Mouse (Mus musculus): ENCODE data around the gene Ostn.
A peak's percentile ranks its signal among the peaks of the same experiment; 100 is the strongest.

The Ostn gene

DNA sequence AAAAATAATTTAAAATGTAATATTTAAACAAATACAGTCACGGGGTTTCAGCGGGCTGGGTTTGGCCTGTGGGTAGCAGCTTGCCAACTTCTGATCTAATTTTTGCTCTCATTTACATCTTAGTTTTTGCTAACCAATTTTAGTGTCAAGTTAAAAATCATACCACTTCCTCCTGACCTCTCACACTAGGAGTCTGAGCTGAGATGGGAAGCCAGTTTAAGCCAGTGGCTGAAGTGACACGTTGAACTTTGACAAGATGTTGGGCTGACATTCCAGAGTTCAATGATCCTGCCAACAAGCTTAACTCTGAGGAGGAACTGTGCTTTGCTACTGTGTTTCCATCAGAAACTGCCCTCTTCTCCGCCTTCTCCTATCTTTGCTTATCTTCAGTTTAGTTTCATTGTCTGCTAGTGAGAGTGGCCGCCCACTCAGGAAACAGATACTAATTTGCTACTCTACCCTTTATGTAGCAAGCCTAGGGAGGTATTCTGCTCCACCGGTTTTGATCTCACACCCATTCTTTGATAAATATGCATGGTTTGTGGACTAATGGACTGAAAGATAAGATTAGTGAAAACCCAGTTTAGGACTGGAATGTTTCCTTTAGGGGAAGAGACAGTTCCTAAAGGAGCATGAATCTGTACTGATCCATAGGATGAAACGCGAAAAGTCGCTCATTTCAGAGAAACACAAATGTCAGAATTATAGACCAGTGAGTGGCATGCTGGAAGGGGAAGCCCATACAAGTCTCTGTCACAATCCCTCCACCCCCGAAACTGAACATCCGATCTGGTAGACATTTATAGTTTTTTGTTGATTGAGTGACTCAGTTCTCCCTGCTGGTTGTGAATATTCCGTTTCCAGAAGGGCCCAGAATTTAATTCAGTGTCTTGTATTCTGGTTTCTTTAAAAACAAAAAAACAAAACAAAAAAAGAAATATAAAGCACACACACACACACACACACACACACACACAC is 80.6 kb downstream of the Ostn start:
- DNase-seq (ENCODE audit: low spot score in 2 of 2), result no peak

GRCm38 (mm10) chr16:27388761-27389451 is 81.6 kb downstream of the Ostn start, which contains the start of gene Ccdc50:
Gene Ccdc50, plus strand, starts transcription at chr16:27388869.
- DNase-seq (ENCODE audit: low spot score in 2 of 2), result peak; percentile 52 to 56

GRCm38 (mm10) chr16:27389534-27390282 is 82.4 kb downstream of the Ostn start:
- no peak for DNase-seq (ENCODE audit: low spot score in 2 of 2)

GRCm38 (mm10) chr16:27390306-27390705 is 83.0 kb downstream of the Ostn start:
- DNase-seq (ENCODE audit: low spot score in 2 of 2), result no peak

DNA sequence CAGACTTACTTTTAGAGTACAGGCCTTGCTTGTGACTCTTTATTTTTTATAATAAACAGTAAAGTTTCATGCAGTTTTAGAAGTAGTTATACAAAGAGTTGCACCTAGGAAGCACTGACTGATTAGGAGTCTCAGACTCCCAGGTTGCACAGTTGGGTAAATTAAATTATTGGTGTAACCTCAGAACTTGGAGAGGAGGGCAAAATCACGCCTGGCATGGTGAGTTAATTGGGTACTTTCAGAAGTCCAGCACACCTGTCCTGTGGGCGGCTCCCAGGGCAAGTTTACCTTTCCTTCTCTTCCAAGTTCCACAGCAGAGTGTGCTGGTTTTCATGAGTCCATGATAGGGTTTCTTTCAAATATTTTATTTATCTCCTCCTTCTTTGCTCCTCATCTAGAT is 84.6 kb downstream of the Ostn start:
- DNase-seq (ENCODE audit: low spot score in 2 of 2), result no peak

DNA sequence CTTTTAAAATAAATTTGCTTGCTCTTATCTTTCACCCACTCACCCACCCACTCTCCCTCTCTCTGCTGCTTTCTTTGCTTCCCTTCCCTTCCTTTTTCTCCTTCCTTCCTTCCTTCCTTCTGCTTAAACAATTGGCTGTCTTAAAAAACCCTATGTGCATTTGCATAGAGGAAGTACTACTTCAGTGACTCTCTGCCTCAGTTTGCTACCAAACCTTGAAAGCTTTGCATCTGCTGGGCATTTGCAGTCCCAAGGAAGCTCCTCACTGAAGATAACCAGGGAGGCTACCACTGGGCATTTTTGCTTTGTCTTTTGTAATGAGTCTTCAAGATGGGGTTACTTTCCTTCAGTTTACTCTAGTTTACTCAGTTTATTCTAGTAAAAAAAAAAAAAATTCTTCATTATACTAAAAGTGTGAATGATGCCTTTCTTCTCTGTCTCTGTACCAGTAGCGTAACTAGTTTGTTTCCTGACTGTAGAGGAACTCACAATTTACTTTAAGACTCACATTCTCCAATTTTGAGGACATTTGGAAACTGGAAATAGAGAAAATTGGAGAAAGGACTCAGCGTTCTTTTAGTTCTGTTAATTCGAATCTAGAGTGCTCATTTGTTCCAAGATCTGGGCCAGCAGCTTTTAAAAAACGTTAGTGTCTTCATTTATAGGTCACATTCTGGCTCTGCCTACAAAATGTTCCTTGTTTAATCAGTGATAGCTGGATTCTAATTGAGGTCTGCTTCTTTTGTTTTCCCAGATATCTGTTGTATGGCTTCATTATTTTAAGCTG is 88.2 kb downstream of the Ostn start:
- DNase-seq (ENCODE audit: low spot score in 2 of 2), result no peak

DNA sequence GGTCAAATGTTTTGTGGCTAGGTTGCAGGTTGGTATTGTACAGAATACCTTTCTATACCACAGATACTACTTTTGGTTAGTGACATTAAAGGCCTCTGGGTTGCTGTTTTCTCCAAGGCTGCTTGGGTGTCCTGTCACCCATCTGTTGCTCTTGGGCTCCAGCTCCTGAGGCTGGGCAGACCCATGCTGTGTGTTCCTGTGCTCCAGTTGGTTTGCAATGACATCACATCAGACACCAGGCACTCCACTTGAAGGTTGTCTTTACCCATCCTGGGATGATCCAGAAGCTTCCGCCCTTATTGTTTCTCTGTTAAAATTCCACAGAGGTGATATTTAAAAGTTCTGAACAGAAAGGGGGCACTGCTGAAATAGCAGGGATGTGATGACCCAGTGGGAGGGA is 89.7 kb downstream of the Ostn start:
- DNase-seq (ENCODE audit: low spot score in 2 of 2), result no peak

DNA sequence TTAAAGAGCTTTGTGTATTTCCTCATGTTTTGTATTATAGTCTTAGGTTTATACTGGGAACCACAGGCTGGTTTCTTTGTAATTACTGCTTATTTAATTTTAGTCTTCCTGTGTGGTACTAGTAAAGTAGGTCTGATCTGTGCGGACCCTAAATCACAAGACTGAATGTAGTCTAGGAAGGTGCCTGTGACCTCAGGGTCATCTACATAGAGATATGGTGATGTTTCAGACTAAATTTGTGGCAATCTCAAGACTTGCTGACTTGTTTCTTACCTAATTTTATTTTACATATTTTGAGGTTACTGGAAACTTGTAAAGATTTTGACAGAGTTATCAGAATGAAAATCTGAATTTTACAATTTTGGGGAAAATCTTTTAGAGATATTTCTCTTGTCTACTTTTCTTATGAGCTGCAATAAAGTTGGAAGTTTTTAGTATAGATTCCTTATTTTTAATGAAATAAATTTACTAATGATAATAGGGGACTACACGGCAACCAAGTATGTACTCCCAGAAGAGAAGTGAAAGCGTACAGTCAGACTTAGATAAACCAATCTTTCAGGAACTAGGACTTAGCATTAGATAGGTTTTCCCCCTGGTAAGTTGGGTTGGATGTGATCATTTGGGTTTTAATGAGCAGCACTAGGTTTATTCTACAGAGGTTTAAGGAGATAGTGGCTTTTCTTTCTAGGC is 91.9 kb downstream of the Ostn start:
- no peak for DNase-seq (ENCODE audit: low spot score in 2 of 2)

- no peak for DNase-seq (ENCODE audit: low spot score in 2 of 2)
Measured at GRCm38 (mm10) chr16:27399719-27400253, 92.5 kb downstream of the Ostn start.
